Mouse (Mus musculus) retina, adult 2 months (tissue): Measurements from ENCODE around the gene Hist1h2bn.
"Not testable (repeated sequence)": the region's sequence is repeated elsewhere in the genome, so short reads cannot be mapped to it uniquely, and the experiment has no call there.

Experiments
- DNase-seq: peaks from one replicate; pipeline ENCODE4 v3.0.0-alpha.2; 2012; ENCODE audit warnings: low read depth, low spot score

The Hist1h2bn gene

GRCm38 (mm10) chr13:21781021-21781555 is 27.2 kb downstream of the Hist1h2bn start:
- DNase-seq = no peak

GRCm38 (mm10) chr13:21781639-21782038 is 27.7 kb downstream of the Hist1h2bn start:
- DNase-seq = no peak

GRCm38 (mm10) chr13:21782361-21783254 is 28.7 kb downstream of the Hist1h2bn start:
- not testable (repeated sequence) for DNase-seq

GRCm38 (mm10) chr13:21783255-21783617 is 29.3 kb downstream of the Hist1h2bn start, which contains the start of gene Hist1h3i:
Hist1h3i (minus strand) TSS chr13:21783370.
- peak; percentile 54 for DNase-seq

GRCm38 (mm10) chr13:21783734-21784161 is 29.8 kb downstream of the Hist1h2bn start:
- no peak for DNase-seq

GRCm38 (mm10) chr13:21784311-21784710 is 30.4 kb downstream of the Hist1h2bn start:
- DNase-seq = no peak

- DNase-seq = no peak
These were observed 32.4 kb downstream of the Hist1h2bn start for GRCm38 (mm10) chr13:21786189-21786898.

- DNase-seq = peak; percentile 87
These were observed 33.1 kb downstream of the Hist1h2bn start, which contains the start of the genes Hist1h2an and Hist1h2bp for GRCm38 (mm10) chr13:21786899-21787629. Hist1h2an (minus strand) TSS chr13:21787218. Hist1h2bp (plus strand) TSS chr13:21787461.

GRCm38 (mm10) chr13:21787760-21788593 is 34.1 kb downstream of the Hist1h2bn start:
- no peak for DNase-seq

- no peak for DNase-seq
These were observed 36.0 kb downstream of the Hist1h2bn start for GRCm38 (mm10) chr13:21789925-21790324.

- DNase-seq = no peak
These were observed 36.8 kb downstream of the Hist1h2bn start for GRCm38 (mm10) chr13:21790601-21791283.

- DNase-seq = no peak
These were observed 41.7 kb downstream of the Hist1h2bn start for GRCm38 (mm10) chr13:21795584-21795983.

GRCm38 (mm10) chr13:21797163-21797562 is 43.2 kb downstream of the Hist1h2bn start:
- DNase-seq = not testable (repeated sequence)

GRCm38 (mm10) chr13:21803058-21803457 is 49.1 kb downstream of the Hist1h2bn start:
- DNase-seq = not testable (repeated sequence)
